Comparison of ENCODE assay signal across 16 mouse cellular contexts in genomic region chr14:9437896-9438295, GRCm38 (mm10).
"Had no signal": no experiment of that assay in that cellular context is flagged by ENCODE, and none has a peak within 500 bp of the region (broad histone marks: within the 10 kb centered on the region; RNA-seq: fewer than 3 reads in every experiment).

No protein-coding gene starts in this region.

- H3K9me3 ChIP-seq: midbrain, embryonic 10.5 days; midbrain, embryonic 12.5 days; neural tube, embryonic 13.5 days; stomach, embryonic 15.5 days had no signal

- H3K4me3 ChIP-seq: midbrain, embryonic 10.5 days; midbrain, embryonic 12.5 days; myocyte; neural tube, embryonic 13.5 days; stomach, embryonic 15.5 days had no signal

- H3K4me1 ChIP-seq: midbrain, embryonic 10.5 days; midbrain, embryonic 12.5 days; neural tube, embryonic 13.5 days; stomach, embryonic 15.5 days had no signal

- ATAC-seq: midbrain, embryonic 16.5 days had no signal

- DNase-seq: lung, adult 18-20 months; lung, embryonic 14.5 days; lung, postnatal 10 days; lung, postnatal 4 days; midbrain, embryonic 14.5 days; right cerebral cortex, postnatal 14 days; thymus, adult 18-20 months; thymus, postnatal 14 days; thymus, postnatal 36 days had no signal

- H3K36me3 ChIP-seq: midbrain, embryonic 10.5 days; midbrain, embryonic 12.5 days; neural tube, embryonic 13.5 days; stomach, embryonic 15.5 days had no signal

- H3K27ac ChIP-seq: midbrain, embryonic 10.5 days; midbrain, embryonic 12.5 days; neural tube, embryonic 13.5 days; stomach, embryonic 15.5 days; stomach, postnatal 0 days had no signal

- H3K9ac ChIP-seq: lung, embryonic 14.5 days; midbrain, embryonic 12.5 days; neural tube, embryonic 13.5 days; stomach, embryonic 15.5 days had no signal

- H3K4me2 ChIP-seq: lung, embryonic 14.5 days; midbrain, embryonic 12.5 days; neural tube, embryonic 13.5 days; stomach, embryonic 15.5 days had no signal

- H3K27me3 ChIP-seq: midbrain, embryonic 12.5 days; neural tube, embryonic 13.5 days; stomach, embryonic 15.5 days had no signal
